Comparison of ENCODE assay signal across 21 mouse cellular contexts in the genomic region with DNA sequence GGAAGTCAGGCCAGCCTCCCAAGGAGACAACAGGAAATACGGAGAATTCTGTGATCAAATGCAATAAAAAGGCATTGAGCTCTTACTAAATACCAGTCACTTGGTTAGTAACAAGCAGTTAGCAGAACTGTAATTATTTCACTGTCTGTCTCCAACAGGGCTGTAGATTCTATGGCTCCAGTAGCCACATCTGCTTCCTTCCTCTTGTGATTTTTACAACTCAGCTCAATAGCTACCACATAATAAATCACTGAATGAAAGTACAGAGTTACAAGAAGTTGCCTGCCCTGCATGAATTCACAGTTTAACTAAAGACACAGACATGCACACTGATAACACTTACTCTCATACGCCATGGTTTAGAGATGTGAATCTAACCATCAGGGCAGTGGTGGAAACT.
"Had no signal": no experiment of that assay in that cellular context is flagged by ENCODE, and none has a peak within 500 bp of the region (broad histone marks: within the 10 kb centered on the region; RNA-seq: fewer than 3 reads in every experiment).

No protein-coding gene starts in this region.

- H3K27ac ChIP-seq: limb, embryonic 10.5 days; limb, embryonic 13.5 days; liver, embryonic 14.5 days; lung, embryonic 15.5 days; midbrain, embryonic 12.5 days; neural tube, embryonic 13.5 days; stomach, embryonic 15.5 days had no signal

- H3K4me1 ChIP-seq: lung, embryonic 15.5 days; midbrain, embryonic 12.5 days; stomach, embryonic 15.5 days had no signal

- H3K4me3 ChIP-seq: limb, embryonic 10.5 days; limb, embryonic 13.5 days; lung, embryonic 15.5 days; midbrain, embryonic 12.5 days; myocyte; neural tube, embryonic 13.5 days; stomach, embryonic 15.5 days had no signal

- ATAC-seq: intestine, postnatal 0 days; liver, postnatal 0 days; midbrain, embryonic 16.5 days had no signal

- DNase-seq: kidney, adult 2 months; kidney, postnatal 10 days; kidney, postnatal 4 days; liver; liver, postnatal 0 days; lung, postnatal 10 days; lung, postnatal 36 days; retina, postnatal 1 day; right cerebral cortex, postnatal 25 days; spleen, adult 18-20 months; thymus, postnatal 25 days had no signal
